Mouse (Mus musculus) G1E (cell line): ENCODE data around the gene Clec16a. TPM values are rescaled to one million over a fixed set of nuclear protein-coding genes. Genes with fewer than 3 reads are reported as not detected.

ENCODE experiments used
- ATAC-seq: 2 replicates; pipeline ENCODE4 v1.8.0; 2016; ENCODE audit warnings: mild to moderate bottlenecking; ENCODE audit not compliant: insufficient number of reproducible peaks, poor library complexity, low FRiP score, severe bottlenecking; ENCODE audit errors: extremely low read depth
- DNase-seq: peaks from one replicate; pipeline ENCODE4 v3.0.0; 2012; ENCODE audit warnings: low spot score
- H3K27me3 ChIP-seq: 2 replicates; pipeline ENCODE4 v1.6.1; 2012; ENCODE audit warnings: mild to moderate bottlenecking, low read length, inconsistent platforms; ENCODE audit not compliant: insufficient read depth
- H3K36me3 ChIP-seq: replicated peaks from 2 replicates; pipeline ENCODE3; 2012; ENCODE audit warnings: mild to moderate bottlenecking, inconsistent platforms
- H3K4me1 ChIP-seq: 2 replicates; pipeline ENCODE4 v1.6.1; 2012; ENCODE audit warnings: low read depth, low read length, inconsistent platforms, mixed read lengths; ENCODE audit not compliant: insufficient read depth
- H3K4me3 ChIP-seq: 2 replicates; pipeline ENCODE4 v1.5.1; 2012; ENCODE audit warnings: low read depth, mild to moderate bottlenecking, inconsistent platforms, low read length, moderate library complexity, mixed read lengths
- H3K9me3 ChIP-seq: replicated peaks from 2 replicates; pipeline ENCODE4 v1.6.1; 2012; ENCODE audit warnings: inconsistent platforms
- CTCF ChIP-seq: IDR thresholded peaks from 2 replicates; pipeline ENCODE4 v1.5.1; 2012; ENCODE audit warnings: low read depth, low read length, inconsistent platforms, mixed read lengths
- GATA1 ChIP-seq: IDR thresholded peaks from 2 replicates; pipeline ENCODE4 v1.6.1; 2012; ENCODE audit warnings: borderline replicate concordance, low read length, inconsistent platforms, mixed read lengths
- GATA2 ChIP-seq: IDR thresholded peaks from 2 replicates; pipeline ENCODE4 v1.6.1; 2012; ENCODE audit warnings: low read depth, low read length, inconsistent platforms, borderline replicate concordance
- POLR2AphosphoS5 ChIP-seq: IDR thresholded peaks from 2 replicates; pipeline ENCODE4 v1.6.1; 2012; ENCODE audit warnings: low read depth, low read length, inconsistent platforms; ENCODE audit not compliant: insufficient replicate concordance
- TAL1 ChIP-seq: conservative IDR thresholded peaks from 2 replicates; pipeline ENCODE4 v1.6.1; 2012; ENCODE audit warnings: low read depth, low read length, inconsistent platforms, mixed read lengths
- polyA plus RNA-seq: library from polyadenylated mRNA; stranded (reverse); fragments of >175 nt; gene quantifications from 2 replicates; pipeline ENCODE4 v1.2.3, GENCODE M21; 2012
- total RNA-seq, 2 experiments: library from RNA; stranded (forward) in 1 of 2; stranded (reverse) in 1 of 2; fragments of 200-1000 nt in 1 of 2; fragments of >200 nt in 1 of 2; fragmentation: Nextera tagmentation in 1 of 2; gene quantifications; 2 replicates each; pipeline ENCODE4 v1.2.3; 2014 to 2017

The Clec16a gene
- total and polyA plus RNA-seq, 3 experiments = 12.6 to 47.9 (median 18.1) TPM

- ATAC-seq (no peak), DNase-seq (no peak)
- Histone ChIP-seq H3K27me3 (peaks cover 15% of the 10 kb centered on the region), H3K4me1 (no peaks in the 10 kb centered on the region), H3K9me3 (no peaks in the 10 kb centered on the region), H3K36me3 (no peaks in the 10 kb centered on the region), H3K4me3 (no peak overlapping the region)
- no peak for TF ChIP-seq TAL1
- no peak for TF ChIP-seq CTCF
- TF ChIP-seq GATA2 = no peak
- TF ChIP-seq GATA1 = no peak
These were observed 37.7 kb upstream of the Clec16a start for GRCm38 (mm10) chr16:10507445-10507844.

GRCm38 (mm10) chr16:10508691-10509090 is 36.4 kb upstream of the Clec16a start:
- Histone ChIP-seq H3K27me3 (peaks cover 15% of the 10 kb centered on the region), H3K36me3 (no peaks in the 10 kb centered on the region), H3K4me3 (no peak overlapping the region), H3K4me1 (no peaks in the 10 kb centered on the region), H3K9me3 (no peaks in the 10 kb centered on the region)
- DNase-seq (no peak), ATAC-seq (no peak)
- TF ChIP-seq GATA1 (no peak), POLR2AphosphoS5 (no peak), GATA2 (no peak), TAL1 (no peak), CTCF (no peak)

- H3K4me1 ChIP-seq = no peaks in the 10 kb centered on the region
- ATAC-seq (no peak), DNase-seq (no peak)
- peaks cover 15% of the 10 kb centered on the region for H3K27me3 ChIP-seq
- H3K36me3 ChIP-seq = no peaks in the 10 kb centered on the region
- no peaks in the 10 kb centered on the region for H3K9me3 ChIP-seq
- no peak overlapping the region for H3K4me3 ChIP-seq
- TF ChIP-seq POLR2AphosphoS5 = no peak
These were observed 34.5 kb upstream of the Clec16a start for GRCm38 (mm10) chr16:10510477-10511133.

GRCm38 (mm10) chr16:10511134-10511520 is 34.0 kb upstream of the Clec16a start:
- Histone ChIP-seq H3K9me3 (no peaks in the 10 kb centered on the region), H3K4me3 (no peak overlapping the region), H3K27me3 (peaks cover 15% of the 10 kb centered on the region), H3K36me3 (no peaks in the 10 kb centered on the region), H3K4me1 (no peaks in the 10 kb centered on the region)
- ATAC-seq (no peak), DNase-seq (no peak)
- no peak for TF ChIP-seq CTCF
- no peak for TF ChIP-seq POLR2AphosphoS5
- TF ChIP-seq GATA1 = no peak
- no peak for TF ChIP-seq TAL1
- no peak for TF ChIP-seq GATA2

DNA sequence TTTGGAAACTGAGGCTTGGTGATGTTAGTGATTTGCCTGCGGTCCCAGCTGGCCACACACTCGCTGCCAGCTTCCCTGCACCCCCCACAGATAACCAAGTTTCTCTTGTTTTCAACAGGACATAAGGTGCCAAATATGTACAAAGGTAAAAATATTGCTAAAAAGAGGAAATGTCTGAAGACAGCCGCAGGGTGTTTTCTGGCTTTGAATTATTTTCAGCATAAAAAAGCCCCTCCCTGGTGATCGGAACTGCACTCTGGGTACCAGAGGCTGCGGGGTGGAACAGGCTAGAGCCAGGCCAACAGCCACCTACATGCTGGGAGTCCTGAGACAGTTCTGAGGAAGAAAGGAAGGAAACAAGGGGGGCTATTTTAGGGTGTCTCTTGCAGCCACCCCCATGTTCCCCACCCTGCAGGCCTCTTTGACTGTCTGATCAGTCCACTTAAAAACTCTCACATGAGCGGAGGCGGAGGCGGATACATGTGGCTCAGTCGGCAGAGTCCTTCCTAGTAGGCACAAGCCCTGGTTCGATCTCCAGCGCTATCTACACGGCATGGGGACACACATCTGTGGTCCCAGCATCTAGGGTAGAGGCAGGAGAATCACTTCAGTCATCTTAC is 29.1 kb upstream of the Clec16a start:
- no peaks in the 10 kb centered on the region for H3K36me3 ChIP-seq
- no peaks in the 10 kb centered on the region for H3K4me1 ChIP-seq
- DNase-seq = no peak
- peaks cover 13% of the 10 kb centered on the region; the same call in 1 of the 2 replicates for H3K27me3 ChIP-seq
- H3K4me3 ChIP-seq = no peak overlapping the region
- TF ChIP-seq GATA1 (no peak), GATA2 (no peak), POLR2AphosphoS5 (no peak), TAL1 (no peak), CTCF (no peak)
- H3K9me3 ChIP-seq = no peaks in the 10 kb centered on the region
- no peak for ATAC-seq

- no peak for ATAC-seq
- Histone ChIP-seq H3K4me1 (no peaks in the 10 kb centered on the region), H3K4me3 (no peak overlapping the region), H3K36me3 (no peaks in the 10 kb centered on the region), H3K27me3 (peaks cover 12% of the 10 kb centered on the region; the same call in 1 of the 2 replicates), H3K9me3 (no peaks in the 10 kb centered on the region)
- DNase-seq = no peak
- TF ChIP-seq GATA1 = no peak
- no peak for TF ChIP-seq POLR2AphosphoS5
- TF ChIP-seq TAL1 = no peak
- TF ChIP-seq CTCF = no peak
- TF ChIP-seq GATA2 = no peak
These were observed 27.1 kb upstream of the Clec16a start for GRCm38 (mm10) chr16:10518030-10518429.
